Mouse (Mus musculus): ENCODE measurements around the gene Paqr5. TPM values are rescaled to one million over a fixed set of nuclear protein-coding genes. Genes with fewer than 3 reads are reported as not detected.

Paqr5 gene
- polyA plus RNA-seq, 1 experiment from 2014 or later, result 0.38 TPM

GRCm38 (mm10) chr9:62008360-62008759, 18.3 kb downstream of the Paqr5 start:
- Histone ChIP-seq H3K4me1 (ENCODE audit: control insufficient read depth in 2 of 2, insufficient read depth in 2 of 2, low read length in 2 of 2) (peaks cover 9 to 10% of the 10 kb centered on the region in 2 experiments; a peak in 3 of 4 replicates), H3K9me3 (ENCODE audit: control insufficient read depth, low read length) (no peaks in the 10 kb centered on the region)
- no peak for ATAC-seq (ENCODE audit: insufficient number of reproducible peaks, insufficient read depth, low FRiP score, low read depth)

DNA sequence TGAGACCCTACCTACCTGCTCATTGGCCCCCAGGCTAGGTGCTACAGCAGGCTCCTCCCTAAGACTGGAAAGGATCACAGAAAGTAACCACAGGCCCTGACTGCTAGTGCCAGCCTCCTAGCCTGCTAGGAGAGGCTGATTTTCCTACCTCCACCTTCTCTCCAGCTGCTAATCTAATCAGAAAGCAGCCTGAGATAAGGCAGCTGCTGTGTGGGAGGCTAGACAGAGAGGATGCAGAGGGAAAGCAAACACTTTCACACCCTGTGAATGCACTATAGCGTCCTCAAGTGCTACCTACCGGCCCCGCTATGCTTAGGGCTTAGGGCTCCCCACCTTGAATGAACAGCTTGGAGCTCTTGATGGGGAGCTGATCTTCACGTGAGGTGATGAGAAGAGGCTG, 19.6 kb downstream of the Paqr5 start:
- no peak overlapping the region for H3K27ac ChIP-seq (replicated peaks in 1 of 2; ENCODE audit: control insufficient read depth in 1 of 2, insufficient read depth in 1 of 2, low read depth in 2 of 2, low read length in 2 of 2)
- H3K4me1 ChIP-seq (ENCODE audit: control insufficient read depth in 2 of 2, insufficient read depth in 2 of 2, low read length in 2 of 2), result peaks cover 9 to 10% of the 10 kb centered on the region in 2 experiments; a peak in 3 of 4 replicates
- no peak overlapping the region for H3K9ac ChIP-seq (ENCODE audit: low read length)
- no peak for ATAC-seq (ENCODE audit: insufficient number of reproducible peaks, insufficient read depth, low FRiP score, low read depth)
- H3K4me3 ChIP-seq (ENCODE audit: control insufficient read depth in 1 of 2, insufficient read depth in 1 of 2, low read depth in 1 of 2, low read length in 2 of 2), result no peak overlapping the region
- no peaks in the 10 kb centered on the region for H3K36me3 ChIP-seq (ENCODE audit: control insufficient read depth, insufficient read depth, low read length)
- 13% methylated on average over 4 of the region's 4 CpGs for WGBS
- H3K4me2 ChIP-seq (ENCODE audit: low read length), result no peak overlapping the region
- H3K9me3 ChIP-seq (ENCODE audit: control insufficient read depth, low read length), result no peaks in the 10 kb centered on the region
- H3K27me3 ChIP-seq (ENCODE audit: control insufficient read depth, insufficient read depth, low read length), result peaks cover 7% of the 10 kb centered on the region; the same call in 1 of the 2 replicates

More at GRCm38 (mm10) chr9:62008360-62008759, 18.3 kb downstream of the Paqr5 start:
- H3K4me3 ChIP-seq (ENCODE audit: control insufficient read depth in 1 of 2, insufficient read depth in 1 of 2, low read depth in 1 of 2, low read length in 2 of 2), result no peak overlapping the region
- WGBS, result 79% methylated on average over 5 of the region's 5 CpGs
- no peak overlapping the region for H3K9ac ChIP-seq (ENCODE audit: low read length)
- no peak overlapping the region for H3K4me2 ChIP-seq (ENCODE audit: low read length)
- H3K27ac ChIP-seq (replicated peaks in 1 of 2; ENCODE audit: control insufficient read depth in 1 of 2, insufficient read depth in 1 of 2, low read depth in 2 of 2, low read length in 2 of 2), result no peak overlapping the region
- no peaks in the 10 kb centered on the region for H3K36me3 ChIP-seq (ENCODE audit: control insufficient read depth, insufficient read depth, low read length)
- H3K27me3 ChIP-seq (ENCODE audit: control insufficient read depth, insufficient read depth, low read length), result peaks cover 7% of the 10 kb centered on the region; the same call in 1 of the 2 replicates

DNA sequence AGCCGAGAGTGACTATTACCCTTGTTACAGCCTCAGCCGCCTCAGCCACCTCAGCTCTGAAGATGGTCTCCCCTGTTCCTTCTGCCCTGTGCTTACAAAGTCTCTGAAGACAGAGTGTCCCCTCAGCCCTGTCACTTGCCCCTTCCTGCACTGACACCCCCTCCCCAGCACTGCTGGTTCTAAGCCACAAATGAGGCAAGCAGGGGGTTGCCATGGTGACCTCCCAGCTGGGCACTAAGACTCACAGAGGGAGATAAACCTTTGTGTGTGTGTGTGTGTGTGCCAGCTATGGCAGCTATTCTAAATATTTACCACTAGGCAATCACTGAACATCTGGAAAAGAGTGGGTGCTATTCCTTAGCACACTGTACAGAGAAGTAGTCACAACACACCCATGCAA, 23.0 kb downstream of the Paqr5 start:
- Histone ChIP-seq H3K4me3 (ENCODE audit: control insufficient read depth in 1 of 2, insufficient read depth in 1 of 2, low read depth in 1 of 2, low read length in 2 of 2) (no peak overlapping the region), H3K27ac (replicated peaks in 1 of 2; ENCODE audit: control insufficient read depth in 1 of 2, insufficient read depth in 1 of 2, low read depth in 2 of 2, low read length in 2 of 2) (no peak overlapping the region), H3K4me2 (ENCODE audit: low read length) (no peak overlapping the region), H3K4me1 (ENCODE audit: control insufficient read depth in 2 of 2, insufficient read depth in 2 of 2, low read length in 2 of 2) (peaks cover 8 to 9% of the 10 kb centered on the region in 2 experiments; a peak in 3 of 4 replicates), H3K27me3 (ENCODE audit: control insufficient read depth, insufficient read depth, low read length) (peaks cover 7% of the 10 kb centered on the region; the same call in 1 of the 2 replicates), H3K9me3 (ENCODE audit: control insufficient read depth, low read length) (no peaks in the 10 kb centered on the region), H3K9ac (ENCODE audit: low read length) (no peak overlapping the region), H3K36me3 (ENCODE audit: control insufficient read depth, insufficient read depth, low read length) (no peaks in the 10 kb centered on the region)
- WGBS, result 47% methylated on average over 2 of the region's 2 CpGs
- no peak for ATAC-seq (ENCODE audit: insufficient number of reproducible peaks, insufficient read depth, low FRiP score, low read depth)

DNA sequence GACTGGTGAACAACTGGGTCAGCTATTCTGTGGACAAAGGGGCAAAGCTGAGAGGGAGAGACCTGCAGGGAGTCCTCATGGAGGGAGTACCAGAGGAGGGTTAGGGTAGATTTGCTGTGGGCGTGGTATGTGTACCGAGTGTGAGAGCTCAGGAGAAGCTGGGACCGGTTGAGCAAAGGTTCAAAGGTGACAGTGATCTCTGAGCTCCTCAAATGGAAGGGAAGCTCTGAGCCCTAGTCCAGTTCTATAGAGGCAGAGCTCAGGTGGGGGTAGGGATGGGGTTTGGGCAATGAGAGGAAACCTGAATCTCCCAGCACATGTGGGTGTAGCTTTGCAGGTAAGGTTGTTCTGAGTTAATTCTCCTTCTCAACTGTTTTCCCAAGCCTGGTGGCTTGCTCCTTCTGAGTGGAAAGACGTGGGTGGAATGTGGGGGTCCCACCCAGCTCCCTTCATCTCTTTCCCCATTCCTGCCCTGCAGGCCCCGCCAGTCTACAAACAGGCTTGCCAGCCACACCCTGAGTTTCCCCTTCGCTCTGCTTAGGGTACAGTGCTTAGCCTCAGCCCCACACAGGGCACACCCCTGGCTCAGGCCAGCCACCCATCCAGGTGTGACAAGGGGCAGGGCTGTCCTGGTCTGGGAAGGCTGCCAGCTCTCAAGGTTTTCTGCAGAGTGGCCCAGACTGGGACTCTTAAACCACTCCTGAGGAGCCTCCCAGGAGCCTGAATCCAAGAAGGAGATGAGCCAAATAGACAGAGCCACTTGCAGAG, 26.8 kb downstream of the Paqr5 start:
- WGBS, result 78% methylated on average over 6 of the region's 6 CpGs
- Histone ChIP-seq H3K27me3 (ENCODE audit: control insufficient read depth, insufficient read depth, low read length) (no peaks in the 10 kb centered on the region), H3K9me3 (ENCODE audit: control insufficient read depth, low read length) (no peaks in the 10 kb centered on the region), H3K4me3 (ENCODE audit: control insufficient read depth in 1 of 2, insufficient read depth in 1 of 2, low read depth in 1 of 2, low read length in 2 of 2) (no peak overlapping the region), H3K9ac (ENCODE audit: low read length) (no peak overlapping the region), H3K36me3 (ENCODE audit: control insufficient read depth, insufficient read depth, low read length) (no peaks in the 10 kb centered on the region), H3K4me1 (ENCODE audit: control insufficient read depth in 2 of 2, insufficient read depth in 2 of 2, low read length in 2 of 2) (peaks cover 2 to 5% of the 10 kb centered on the region in 2 experiments; a peak in 2 of 4 replicates), H3K4me2 (ENCODE audit: low read length) (no peak overlapping the region), H3K27ac (replicated peaks in 1 of 2; ENCODE audit: control insufficient read depth in 1 of 2, insufficient read depth in 1 of 2, low read depth in 2 of 2, low read length in 2 of 2) (no peak overlapping the region)
- no peak for ATAC-seq (ENCODE audit: insufficient number of reproducible peaks, insufficient read depth, low FRiP score, low read depth)

DNA sequence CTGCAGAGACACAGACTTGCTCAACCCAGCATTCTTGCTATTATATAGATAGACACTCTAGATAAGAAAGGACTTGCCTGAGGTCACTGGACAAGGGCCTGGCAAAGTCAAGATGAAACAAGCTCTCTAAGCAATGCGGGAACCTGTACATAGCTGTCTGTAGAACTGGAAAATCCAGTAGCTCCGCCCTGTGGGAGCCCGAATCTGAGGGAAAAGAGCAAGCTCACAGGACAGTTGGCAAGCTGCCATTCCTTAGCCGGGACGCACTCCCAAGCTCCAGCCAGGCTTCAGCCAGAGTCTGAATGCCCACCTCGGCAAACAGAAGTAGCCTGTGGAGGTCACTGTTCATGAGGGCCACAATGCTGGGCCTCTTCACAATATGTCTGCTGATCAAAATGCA, 28.8 kb downstream of the Paqr5 start:
- Histone ChIP-seq H3K4me2 (ENCODE audit: low read length) (no peak overlapping the region), H3K9me3 (ENCODE audit: control insufficient read depth, low read length) (no peaks in the 10 kb centered on the region), H3K4me3 (ENCODE audit: control insufficient read depth in 1 of 2, insufficient read depth in 1 of 2, low read depth in 1 of 2, low read length in 2 of 2) (no peak overlapping the region), H3K9ac (ENCODE audit: low read length) (no peak overlapping the region), H3K27ac (replicated peaks in 1 of 2; ENCODE audit: control insufficient read depth in 1 of 2, insufficient read depth in 1 of 2, low read depth in 2 of 2, low read length in 2 of 2) (no peak overlapping the region), H3K27me3 (ENCODE audit: control insufficient read depth, insufficient read depth, low read length) (no peaks in the 10 kb centered on the region), H3K36me3 (ENCODE audit: control insufficient read depth, insufficient read depth, low read length) (no peaks in the 10 kb centered on the region), H3K4me1 (ENCODE audit: control insufficient read depth in 2 of 2, insufficient read depth in 2 of 2, low read length in 2 of 2) (peaks cover 0 to 5% of the 10 kb centered on the region in 2 experiments; a peak in 2 of 4 replicates)
- no peak for ATAC-seq (ENCODE audit: insufficient number of reproducible peaks, insufficient read depth, low FRiP score, low read depth)
- 15% methylated on average over 6 of the region's 6 CpGs for WGBS

DNA sequence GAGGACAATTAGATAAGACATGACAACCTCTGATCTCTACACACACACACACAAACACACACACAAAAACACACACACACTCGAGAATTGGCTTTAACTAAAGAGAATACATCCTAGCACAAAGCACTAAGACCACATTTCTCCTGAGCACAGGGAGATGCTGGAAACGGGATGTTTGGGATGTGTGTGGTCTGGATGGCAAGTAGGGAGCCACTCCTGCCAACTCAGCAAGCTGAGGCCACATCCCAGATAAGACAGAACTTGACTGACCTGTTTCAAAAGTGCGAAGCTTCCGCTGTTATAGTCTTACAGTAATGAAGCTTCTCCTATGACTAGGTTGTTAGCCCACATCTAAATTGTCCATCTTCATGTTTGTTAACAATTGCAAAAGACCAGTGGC, 35.5 kb downstream of the Paqr5 start:
- WGBS, result 58% methylated on average over 4 of the region's 4 CpGs
- ATAC-seq (ENCODE audit: insufficient number of reproducible peaks, insufficient read depth, low FRiP score, low read depth), result no peak

DNA sequence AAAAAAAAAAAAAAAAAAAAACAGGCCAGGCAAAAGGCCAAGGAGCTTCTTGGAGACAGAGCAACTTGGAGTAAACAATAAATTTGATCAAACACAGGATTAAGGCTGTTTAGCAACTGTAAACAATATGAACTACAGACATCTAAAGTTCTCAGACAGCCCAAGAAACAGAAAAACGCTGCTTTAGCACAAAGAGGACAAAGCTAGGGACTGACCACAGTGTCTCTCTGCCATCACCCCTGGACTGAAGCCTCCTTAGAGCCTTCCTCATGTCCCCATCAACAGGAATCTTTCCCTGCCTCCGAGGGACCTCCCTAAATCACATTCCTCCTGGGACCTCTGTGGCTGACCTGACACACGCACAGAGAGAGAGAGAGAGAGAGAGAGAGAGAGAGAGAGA, 35.9 kb downstream of the Paqr5 start:
- Histone ChIP-seq H3K4me3 (ENCODE audit: control insufficient read depth in 1 of 2, insufficient read depth in 1 of 2, low read depth in 1 of 2, low read length in 2 of 2) (no peak overlapping the region), H3K36me3 (ENCODE audit: control insufficient read depth, insufficient read depth, low read length) (no peaks in the 10 kb centered on the region), H3K9ac (ENCODE audit: low read length) (no peak overlapping the region), H3K9me3 (ENCODE audit: control insufficient read depth, low read length) (no peaks in the 10 kb centered on the region), H3K4me1 (ENCODE audit: control insufficient read depth in 2 of 2, insufficient read depth in 2 of 2, low read length in 2 of 2) (no peaks in the 10 kb centered on the region), H3K4me2 (ENCODE audit: low read length) (no peak overlapping the region), H3K27ac (replicated peaks in 1 of 2; ENCODE audit: control insufficient read depth in 1 of 2, insufficient read depth in 1 of 2, low read depth in 2 of 2, low read length in 2 of 2) (no peak overlapping the region), H3K27me3 (ENCODE audit: control insufficient read depth, insufficient read depth, low read length) (no peaks in the 10 kb centered on the region)
- no peak for ATAC-seq (ENCODE audit: insufficient number of reproducible peaks, insufficient read depth, low FRiP score, low read depth)
- WGBS, result 30% methylated on average over 3 of the region's 3 CpGs

More for the DNA sequence above, 35.5 kb downstream of the Paqr5 start:
- no peak overlapping the region for H3K4me3 ChIP-seq (ENCODE audit: control insufficient read depth in 1 of 2, insufficient read depth in 1 of 2, low read depth in 1 of 2, low read length in 2 of 2)
- H3K27ac ChIP-seq (replicated peaks in 1 of 2; ENCODE audit: control insufficient read depth in 1 of 2, insufficient read depth in 1 of 2, low read depth in 2 of 2, low read length in 2 of 2), result no peak overlapping the region
- no peaks in the 10 kb centered on the region for H3K36me3 ChIP-seq (ENCODE audit: control insufficient read depth, insufficient read depth, low read length)
- no peak overlapping the region for H3K4me2 ChIP-seq (ENCODE audit: low read length)
- H3K9me3 ChIP-seq (ENCODE audit: control insufficient read depth, low read length), result no peaks in the 10 kb centered on the region
- no peaks in the 10 kb centered on the region for H3K27me3 ChIP-seq (ENCODE audit: control insufficient read depth, insufficient read depth, low read length)
- no peak overlapping the region for H3K9ac ChIP-seq (ENCODE audit: low read length)
- no peaks in the 10 kb centered on the region for H3K4me1 ChIP-seq (ENCODE audit: control insufficient read depth in 2 of 2, insufficient read depth in 2 of 2, low read length in 2 of 2)
